Mouse (Mus musculus): ENCODE results near the gene Olfr366. TPM values are rescaled to one million over a fixed set of nuclear protein-coding genes. Genes with fewer than 3 reads are reported as not detected.
"Not testable (repeated sequence)": the region's sequence is repeated elsewhere in the genome, so short reads cannot be mapped to it uniquely, and the experiment has no call there.

Olfr366 gene
- total RNA-seq (2014; rRNA removed) = not detected in 2 replicates
- not detected in 2 replicates for polyA plus RNA-seq (2012; rRNA removed)

DNA sequence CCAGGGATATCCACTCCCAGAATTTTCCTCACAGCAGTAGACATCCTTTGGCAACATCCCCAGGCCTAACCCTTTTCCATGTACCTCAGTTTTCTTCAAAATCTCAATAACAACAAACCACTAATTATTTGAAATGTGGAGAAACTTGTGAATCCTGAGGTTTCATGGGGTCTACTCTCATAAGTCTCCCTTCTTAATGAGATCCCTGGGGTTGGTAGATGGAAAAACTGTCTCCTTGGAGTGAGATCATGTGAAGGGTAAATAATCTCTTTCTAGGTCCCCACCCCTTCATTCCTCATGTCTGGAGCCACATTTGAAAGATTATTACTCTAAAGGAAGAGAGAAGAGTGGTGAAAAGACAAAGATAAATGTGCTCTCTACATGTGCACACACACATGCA is at the start of gene Olfr366:
Gene Olfr366 (plus strand): TSS at position 301 of the 400 bp plus-strand sequence.
- Histone ChIP-seq H3K79me2 (ENCODE audit: control insufficient read depth, insufficient read depth, low read length) (no peaks in the 10 kb centered on the region), H3K9ac (ENCODE audit: low read depth, low read length) (no peak within 1 kb of the TSS), H3K4me3 (ENCODE audit: insufficient read depth, low read depth, low read length) (no peak within 1 kb of the TSS)

DNA sequence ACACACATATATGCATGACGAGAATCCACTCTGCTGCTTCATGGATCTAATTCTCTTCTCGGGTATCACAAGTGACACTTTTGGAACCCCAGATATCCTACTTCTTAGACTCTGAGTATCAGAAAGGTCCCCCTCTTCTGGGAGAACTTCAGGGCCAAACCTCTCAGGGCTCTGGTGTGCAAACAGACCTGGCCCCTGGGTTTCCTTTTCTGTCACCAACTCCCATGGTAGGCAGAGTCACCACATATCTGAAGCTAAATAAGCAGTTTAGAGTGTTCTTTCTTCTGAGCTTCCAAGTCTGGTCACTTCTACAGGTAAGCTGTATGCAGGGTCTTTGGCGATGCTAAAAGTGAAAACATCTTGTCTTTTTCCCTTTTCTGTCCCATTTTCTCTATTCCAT is 23.5 kb upstream of the Olfr366 start, which contains the start of gene Olfr365:
Gene Olfr365 (plus strand): TSS at position 301 of the 400 bp plus-strand sequence.
- TF ChIP-seq CTCF (IDR thresholded peaks at IDR 0.05; ENCODE audit: low read depth, low read length) (no peak), POLR2A (IDR thresholded peaks at IDR 0.05; ENCODE audit: extremely low read depth, insufficient read depth, low read length) (no peak)
- H3K9ac ChIP-seq (ENCODE audit: low read depth, low read length) = no peak within 1 kb of the TSS
- no peak for DNase-seq (ENCODE audit: extremely low read depth, low read depth, low spot score)
- H3K79me2 ChIP-seq (ENCODE audit: control insufficient read depth, insufficient read depth, low read length) = no peaks in the 10 kb centered on the region
- 68% methylated on average over 3 of the region's 3 CpGs for WGBS
- H3K27me3 ChIP-seq (ENCODE audit: control insufficient read depth, insufficient read depth, low read length) = no peaks in the 10 kb centered on the region
- no peaks in the 10 kb centered on the region for H3K4me1 ChIP-seq (ENCODE audit: control insufficient read depth, insufficient read depth, low read length)
- H3K4me3 ChIP-seq (ENCODE audit: insufficient read depth, low read depth, low read length) = no peak within 1 kb of the TSS
- H3K36me3 ChIP-seq (ENCODE audit: control insufficient read depth, insufficient read depth, low read length) = no peaks in the 10 kb centered on the region
- no peak within 1 kb of the TSS for H3K27ac ChIP-seq (replicated peaks; ENCODE audit: insufficient read depth, low read depth, low read length)

More for the DNA sequence above, at the start of gene Olfr366:
- no peak within 1 kb of the TSS for H3K27ac ChIP-seq (replicated peaks; ENCODE audit: insufficient read depth, low read depth, low read length)
- no peaks in the 10 kb centered on the region for H3K36me3 ChIP-seq (ENCODE audit: control insufficient read depth, insufficient read depth, low read length)
- DNase-seq (ENCODE audit: extremely low read depth, low read depth, low spot score) = no peak
- no peaks in the 10 kb centered on the region for H3K4me1 ChIP-seq (ENCODE audit: control insufficient read depth, insufficient read depth, low read length)
- no peak for TF ChIP-seq CTCF (IDR thresholded peaks at IDR 0.05; ENCODE audit: low read depth, low read length)
- TF ChIP-seq POLR2A (IDR thresholded peaks at IDR 0.05; ENCODE audit: extremely low read depth, insufficient read depth, low read length) = no peak
- H3K27me3 ChIP-seq (ENCODE audit: control insufficient read depth, insufficient read depth, low read length) = no peaks in the 10 kb centered on the region

- not testable (repeated sequence) for H3K79me2 ChIP-seq (ENCODE audit: control insufficient read depth, insufficient read depth, low read length); H3K4me3 ChIP-seq (ENCODE audit: insufficient read depth, low read depth, low read length); H3K4me1 ChIP-seq (ENCODE audit: control insufficient read depth, insufficient read depth, low read length); H3K27ac ChIP-seq (replicated peaks; ENCODE audit: insufficient read depth, low read depth, low read length); H3K27me3 ChIP-seq (ENCODE audit: control insufficient read depth, insufficient read depth, low read length); DNase-seq (ENCODE audit: extremely low read depth, low read depth, low spot score); H3K36me3 ChIP-seq (ENCODE audit: control insufficient read depth, insufficient read depth, low read length); H3K9ac ChIP-seq (ENCODE audit: low read depth, low read length)
- WGBS = 76% methylated on average over 7 of the region's 7 CpGs
These were observed 50.4 kb downstream of the Olfr366 start for GRCm38 (mm10) chr2:37261781-37262180.

Other genes starting within 250 kb of the Olfr366 start
- not detected in 2 replicates for gene Olfr357, start 217.7 kb upstream of the Olfr366 start, total RNA-seq (2014; rRNA removed)
- not detected in 2 replicates for gene Olfr357, start 217.7 kb upstream of the Olfr366 start, polyA plus RNA-seq (2012; rRNA removed)
- gene Olfr358, start 202.2 kb upstream of the Olfr366 start, total RNA-seq (2014; rRNA removed) = not detected in 2 replicates
- not detected in 2 replicates for gene Olfr358, start 202.2 kb upstream of the Olfr366 start, polyA plus RNA-seq (2012; rRNA removed)
- not detected in 2 replicates for gene Olfr360, start 145.8 kb upstream of the Olfr366 start, total RNA-seq (2014; rRNA removed)
- not detected in 2 replicates for gene Olfr360, start 145.8 kb upstream of the Olfr366 start, polyA plus RNA-seq (2012; rRNA removed)
- gene Olfr361, start 122.3 kb upstream of the Olfr366 start, total RNA-seq (2014; rRNA removed) = not detected in 2 replicates
- not detected in 2 replicates for gene Olfr361, start 122.3 kb upstream of the Olfr366 start, polyA plus RNA-seq (2012; rRNA removed)
- gene Olfr362, start 93.7 kb upstream of the Olfr366 start, total RNA-seq (2014; rRNA removed) = not detected in 2 replicates
- gene Olfr362, start 93.7 kb upstream of the Olfr366 start, polyA plus RNA-seq (2012; rRNA removed) = not detected in 2 replicates
- gene Olfr364-ps1, start 72.3 kb upstream of the Olfr366 start, total RNA-seq (2014; rRNA removed) = not detected in 2 replicates
- gene Olfr364-ps1, start 72.3 kb upstream of the Olfr366 start, polyA plus RNA-seq (2012; rRNA removed) = not detected in 2 replicates
- not detected in 2 replicates for gene Olfr365, start 23.4 kb upstream of the Olfr366 start, total RNA-seq (2014; rRNA removed)
- gene Olfr365, start 23.4 kb upstream of the Olfr366 start, polyA plus RNA-seq (2012; rRNA removed) = not detected in 2 replicates
- not detected in 2 replicates for gene Olfr368, start 114.9 kb downstream of the Olfr366 start, total RNA-seq (2014; rRNA removed)
- gene Olfr368, start 114.9 kb downstream of the Olfr366 start, polyA plus RNA-seq (2012; rRNA removed) = not detected in 2 replicates
- 19.9 and 27.1 TPM in 2 replicates for gene Pdcl, start 147.8 kb downstream of the Olfr366 start, total RNA-seq (2014; rRNA removed)
- 7.0 and 7.8 TPM in 2 replicates for gene Pdcl, start 147.8 kb downstream of the Olfr366 start, polyA plus RNA-seq (2012; rRNA removed)
- gene Rc3h2, start 211.3 kb downstream of the Olfr366 start, total RNA-seq (2014; rRNA removed) = 16.7 and 17.2 TPM in 2 replicates
- gene Rc3h2, start 211.3 kb downstream of the Olfr366 start, polyA plus RNA-seq (2012; rRNA removed) = 2.4 and 3.0 TPM in 2 replicates
- gene Zbtb26, start 231.6 kb downstream of the Olfr366 start, total RNA-seq (2014; rRNA removed) = 5.1 and 6.5 TPM in 2 replicates
- 0.70 and 1.1 TPM in 2 replicates for gene Zbtb26, start 231.6 kb downstream of the Olfr366 start, polyA plus RNA-seq (2012; rRNA removed)
- 8.2 and 8.5 TPM in 2 replicates for gene Zbtb6, start 231.6 kb downstream of the Olfr366 start, total RNA-seq (2014; rRNA removed)
- gene Zbtb6, start 231.6 kb downstream of the Olfr366 start, polyA plus RNA-seq (2012; rRNA removed) = 0.88 and 1.1 TPM in 2 replicates
- gene Rabgap1, start 231.7 kb downstream of the Olfr366 start, total RNA-seq (2014; rRNA removed) = 18.2 and 19.1 TPM in 2 replicates
- gene Rabgap1, start 231.7 kb downstream of the Olfr366 start, polyA plus RNA-seq (2012; rRNA removed) = 3.4 and 4.0 TPM in 2 replicates